Mouse (Mus musculus) cerebellum, postnatal 36 days (tissue): Measurements from ENCODE around the gene Ift52.

Experiments
- DNase-seq, 2 experiments: peaks; one replicate each; pipeline ENCODE4 v3.0.0; 2021 to 2022; ENCODE audit warnings: mixed read lengths in 2 of 2

Ift52 gene

GRCm38 (mm10) chr2:163079041-163079440 lies 61.9 kb downstream of the Ift52 start:
- DNase-seq = no peak

DNA sequence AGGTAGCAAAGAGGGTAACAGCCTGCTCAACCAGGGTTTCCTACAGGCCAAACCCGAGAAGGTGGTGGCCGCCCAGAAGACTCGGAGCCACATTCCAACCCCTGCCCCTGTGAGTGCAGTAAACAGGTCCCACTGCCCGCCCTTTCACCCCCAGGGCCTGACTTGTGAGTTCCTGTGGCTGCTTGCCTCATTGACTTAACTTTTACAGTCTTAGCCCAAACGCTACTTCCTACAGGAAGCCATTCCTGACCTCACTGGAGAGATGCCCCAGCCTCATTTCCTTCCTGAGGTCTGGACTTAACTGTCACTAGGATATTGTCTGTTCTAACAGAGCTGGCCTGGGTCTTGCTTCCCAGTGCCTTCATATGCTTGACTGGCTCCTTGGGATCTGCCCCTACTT lies 65.4 kb downstream of the Ift52 start:
- no peak for DNase-seq

GRCm38 (mm10) chr2:163084519-163084918 lies 67.4 kb downstream of the Ift52 start:
- DNase-seq = no peak

DNA sequence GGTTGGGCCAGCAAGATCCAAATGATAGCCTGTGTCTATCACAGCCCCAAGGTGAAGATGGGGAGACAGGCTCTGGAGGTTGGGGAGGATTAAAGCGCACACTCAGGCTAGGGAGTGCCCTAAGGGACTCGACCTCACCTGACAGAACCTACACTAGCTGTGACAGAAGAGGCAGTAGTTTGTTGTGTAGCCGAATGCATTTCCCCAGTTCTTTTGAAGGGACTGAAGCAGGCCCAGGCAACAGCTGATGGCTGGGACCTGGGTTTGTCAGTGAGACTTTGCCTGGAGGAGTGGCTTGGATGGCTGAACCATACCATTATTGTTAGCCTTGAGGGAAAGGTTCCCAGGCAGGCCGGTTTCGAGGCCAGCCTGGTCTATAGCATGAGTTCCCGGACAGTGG lies 67.9 kb downstream of the Ift52 start:
- no peak for DNase-seq

DNA sequence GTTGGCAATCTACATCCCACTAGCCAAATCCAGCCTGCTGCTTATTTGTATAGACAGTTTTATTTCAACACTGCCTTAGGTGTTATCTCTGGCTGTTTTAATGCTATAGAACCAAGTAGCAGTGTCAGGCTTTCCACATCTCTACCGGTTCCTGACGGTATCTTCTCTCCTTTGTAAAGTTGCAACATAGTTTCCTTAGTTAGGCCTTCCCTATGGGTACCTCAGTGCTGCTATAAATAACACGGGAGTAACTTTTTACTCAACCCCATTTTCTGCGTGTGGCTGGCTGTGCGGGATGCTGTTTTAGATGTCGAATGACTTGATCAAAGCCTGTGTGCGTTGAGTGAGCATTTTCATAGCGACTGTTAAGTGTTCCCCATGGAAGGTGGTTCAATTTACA lies 69.4 kb downstream of the Ift52 start:
- DNase-seq = no peak

DNA sequence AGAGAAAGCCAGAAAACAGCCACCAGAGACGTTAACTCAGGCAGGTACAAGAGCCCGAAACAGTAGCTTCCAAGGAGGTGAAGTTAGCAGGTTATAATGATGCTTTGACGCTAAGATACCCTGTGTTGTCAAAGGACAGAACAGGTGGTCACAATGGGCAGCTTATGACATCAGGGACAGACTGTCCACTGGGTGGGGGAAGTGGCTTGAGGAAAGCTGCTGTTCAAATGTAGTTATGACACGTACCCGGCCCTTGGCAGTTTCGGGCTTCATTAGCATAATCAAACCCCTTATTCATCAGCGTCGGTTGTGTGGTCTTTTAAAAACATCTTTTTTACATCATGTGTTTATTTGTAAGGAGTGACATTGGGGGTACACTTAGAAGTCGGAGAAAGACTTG lies 70.6 kb downstream of the Ift52 start, which contains the start of gene Gtsf1l:
TSS of gene Gtsf1l (minus strand) at position 128 of the 400 bp plus-strand sequence.
- DNase-seq = no peak

DNA sequence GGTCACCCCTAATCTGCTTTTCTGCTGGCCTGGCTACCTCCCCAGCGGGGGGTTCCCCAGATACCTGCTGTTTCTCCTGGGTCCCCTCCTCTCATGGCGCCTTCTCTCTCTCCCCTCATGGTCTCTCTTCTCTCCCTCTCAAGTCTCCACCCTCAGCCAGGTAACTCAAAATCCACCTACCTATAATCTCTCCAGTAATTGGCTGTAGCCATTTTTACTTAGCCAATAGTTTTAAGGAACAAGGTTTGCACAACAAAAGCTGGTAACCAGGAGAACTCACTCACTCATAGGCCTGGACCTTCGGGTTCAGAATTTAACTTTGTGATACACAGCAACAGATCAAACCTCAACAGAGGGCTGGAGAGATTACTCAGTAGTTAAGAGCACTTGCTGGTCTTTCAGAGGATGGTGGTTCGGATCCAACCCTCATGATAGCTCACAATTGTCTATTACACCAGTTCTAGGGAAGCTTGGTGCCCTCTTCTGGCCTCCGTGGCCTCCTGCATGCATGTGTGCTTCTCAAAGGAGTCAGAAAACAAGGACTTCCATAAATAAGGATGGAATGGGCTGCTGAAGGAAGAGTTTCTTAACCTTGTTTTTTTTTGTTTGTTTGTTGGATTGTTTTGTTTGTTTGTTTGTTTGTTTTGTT lies 72.4 kb downstream of the Ift52 start:
- DNase-seq = no peak

DNA sequence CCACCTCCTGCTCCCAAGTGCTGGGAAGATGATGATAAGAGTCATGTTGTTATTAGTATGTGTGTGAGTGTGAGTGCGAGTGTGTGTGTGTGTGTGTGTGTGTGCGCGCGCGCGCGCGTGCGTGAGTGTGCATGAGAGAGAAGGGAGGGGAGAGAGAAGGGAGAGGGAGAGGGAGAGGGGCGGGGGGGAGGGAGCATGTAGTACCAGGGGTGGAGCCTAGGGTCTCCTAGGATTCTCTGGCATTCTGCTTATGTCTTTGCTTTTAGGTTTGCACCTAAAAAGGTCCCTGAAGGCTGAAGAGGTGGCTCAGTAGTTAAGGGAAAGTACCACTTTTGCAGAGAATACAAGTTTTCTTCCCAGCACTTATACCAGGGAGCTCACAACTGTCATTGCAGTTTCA lies 77.8 kb downstream of the Ift52 start:
- DNase-seq = no peak
